Mouse (Mus musculus) kidney, adult 2 months (tissue): Measurements from ENCODE around the gene Calm1.

Source experiments
- CTCF ChIP-seq: fragments of 200-500 bp; conservative IDR thresholded peaks from 2 replicates; pipeline ENCODE4 v1.5.1; 2011; ENCODE audit warnings: low read depth, mild to moderate bottlenecking, control low read depth, low read length, moderate library complexity, mixed read lengths; ENCODE audit not compliant: insufficient read depth, insufficient read length
- POLR2A ChIP-seq: fragments of 200-500 bp; IDR thresholded peaks from one replicate; pipeline ENCODE4 v1.6.1; 2011; ENCODE audit warnings: low read depth, low read length, control low read depth

DNA sequence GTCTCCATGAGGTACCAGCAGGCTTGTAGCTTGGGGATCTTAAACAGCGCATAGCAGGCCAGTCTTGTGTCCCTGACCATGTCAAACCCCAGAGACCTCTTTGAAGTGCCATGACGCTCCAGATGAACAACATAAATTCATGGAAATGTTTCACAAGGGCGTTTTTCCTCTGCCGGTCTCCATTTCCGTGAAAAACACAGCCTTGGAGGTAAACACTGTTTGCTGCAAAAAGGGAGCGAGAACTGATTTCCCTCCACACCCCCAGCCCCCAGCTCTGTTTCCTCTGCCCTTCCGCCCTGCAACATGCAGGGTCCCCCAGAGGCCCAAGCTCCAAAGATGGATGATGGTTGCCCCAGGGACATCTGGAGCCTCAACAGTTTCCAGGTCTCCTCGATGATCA, 24.3 kb downstream of the Calm1 start:
- TF ChIP-seq CTCF: no peak
- TF ChIP-seq POLR2A: no peak
